Mouse (Mus musculus) MEL (cell line): ENCODE measurements around the gene Srsf12.

Source experiments
- CHD2 ChIP-seq: IDR thresholded peaks from 2 replicates; pipeline ENCODE4 v1.6.1; 2011; ENCODE audit warnings: low read length, improper control_type of control experiment
- CTCF ChIP-seq, 3 experiments: IDR thresholded peaks in 2 of 3; conservative IDR thresholded peaks in 1 of 3; 2 replicates each; pipeline ENCODE4 v1.5.1; 2011 to 2012; ENCODE audit warnings: low read length in 3 of 3, low read depth in 2 of 3, mild to moderate bottlenecking in 2 of 3, improper control_type of control experiment in 1 of 3, inconsistent platforms in 1 of 3, mixed read lengths in 1 of 3, moderate library complexity in 1 of 3; ENCODE audit not compliant: control insufficient read depth in 1 of 3, insufficient read depth in 1 of 3, poor library complexity in 1 of 3, severe bottlenecking in 1 of 3
- E2F4 ChIP-seq: IDR thresholded peaks from 2 replicates; pipeline ENCODE4 v1.6.1; 2011; ENCODE audit warnings: low read depth, low read length, improper control_type of control experiment, borderline replicate concordance
- EP300 ChIP-seq, 2 experiments: IDR thresholded peaks; 2 replicates each; pipeline ENCODE4 v1.6.1; 2011; ENCODE audit warnings: improper control_type of control experiment in 2 of 2, low read length in 2 of 2, low read depth in 1 of 2, mild to moderate bottlenecking in 1 of 2
- GABPA ChIP-seq: IDR thresholded peaks from 2 replicates; pipeline ENCODE4 v1.6.1; 2012; ENCODE audit warnings: low read depth, mild to moderate bottlenecking, inconsistent platforms, low read length, improper control_type of control experiment, moderate library complexity
- GATA1 ChIP-seq: IDR thresholded peaks from 2 replicates; pipeline ENCODE4 v1.6.1; 2011; ENCODE audit warnings: low read depth, low read length, improper control_type of control experiment
- MAZ ChIP-seq: IDR thresholded peaks from 2 replicates; pipeline ENCODE4 v1.6.1; 2012; ENCODE audit warnings: low read depth, mild to moderate bottlenecking, inconsistent platforms, low read length, improper control_type of control experiment
- MYC ChIP-seq: IDR thresholded peaks from 2 replicates; pipeline ENCODE4 v1.6.1; 2011; ENCODE audit warnings: low read depth, mild to moderate bottlenecking, low read length, improper control_type of control experiment, moderate library complexity
- POLR2A ChIP-seq, 2 experiments: IDR thresholded peaks; 2 replicates each; pipeline ENCODE4 v1.6.1; 2011 to 2012; ENCODE audit warnings: low read length in 2 of 2, mild to moderate bottlenecking in 2 of 2, control low read depth in 1 of 2, improper control_type of control experiment in 1 of 2, low read depth in 1 of 2, moderate library complexity in 1 of 2; ENCODE audit not compliant: control insufficient read depth in 1 of 2, insufficient read depth in 1 of 2, poor library complexity in 1 of 2
- POLR2AphosphoS2 ChIP-seq: IDR thresholded peaks from 2 replicates; pipeline ENCODE4 v1.6.1; 2011; ENCODE audit warnings: low read length, improper control_type of control experiment
- POLR2AphosphoS5 ChIP-seq: IDR thresholded peaks from 2 replicates; pipeline ENCODE4 v1.6.1; 2012; ENCODE audit warnings: low read depth, borderline replicate concordance, mild to moderate bottlenecking, inconsistent platforms, low read length, moderate library complexity, mixed read lengths
- TCF12 ChIP-seq: IDR thresholded peaks from 2 replicates; pipeline ENCODE4 v1.6.1; 2014; ENCODE audit warnings: low read depth, mild to moderate bottlenecking, inconsistent platforms, low read length, improper control_type of control experiment, moderate library complexity
- ZNF384 ChIP-seq: IDR thresholded peaks from 2 replicates; pipeline ENCODE4 v1.6.1; 2012; ENCODE audit warnings: low read depth, mild to moderate bottlenecking, inconsistent platforms, low read length, improper control_type of control experiment

GRCm38 (mm10) chr4:33249716-33250230 lies 41.0 kb downstream of the Srsf12 start:
- no peak for TF ChIP-seq GATA1
- TF ChIP-seq CHD2: no peak
- no peak for TF ChIP-seq POLR2A (IDR thresholded peaks at IDR 0.05; ENCODE audit: control insufficient read depth in 1 of 2, insufficient read depth in 1 of 2, low read depth in 1 of 2, low read length in 2 of 2, poor library complexity in 1 of 2)
- TF ChIP-seq CTCF (IDR thresholded peaks at IDR 0.05 in 2 of 3, conservative IDR thresholded peaks at IDR 0.05 in 1 of 3; ENCODE audit: control insufficient read depth in 1 of 3, insufficient read depth in 1 of 3, low read depth in 2 of 3, low read length in 3 of 3, poor library complexity in 1 of 3, severe bottlenecking in 1 of 3): no peak
- TF ChIP-seq ZNF384: no peak
- no peak for TF ChIP-seq MYC
- no peak for TF ChIP-seq POLR2AphosphoS5
- TF ChIP-seq MAZ: no peak
- TF ChIP-seq EP300 (IDR thresholded peaks at IDR 0.05; ENCODE audit: low read depth in 1 of 2, low read length in 2 of 2): no peak
- no peak for TF ChIP-seq TCF12
- TF ChIP-seq E2F4: no peak
- TF ChIP-seq POLR2AphosphoS2: no peak
- TF ChIP-seq GABPA: no peak
